ENCODE assay signal across 8 mouse cellular contexts in the genomic region with DNA sequence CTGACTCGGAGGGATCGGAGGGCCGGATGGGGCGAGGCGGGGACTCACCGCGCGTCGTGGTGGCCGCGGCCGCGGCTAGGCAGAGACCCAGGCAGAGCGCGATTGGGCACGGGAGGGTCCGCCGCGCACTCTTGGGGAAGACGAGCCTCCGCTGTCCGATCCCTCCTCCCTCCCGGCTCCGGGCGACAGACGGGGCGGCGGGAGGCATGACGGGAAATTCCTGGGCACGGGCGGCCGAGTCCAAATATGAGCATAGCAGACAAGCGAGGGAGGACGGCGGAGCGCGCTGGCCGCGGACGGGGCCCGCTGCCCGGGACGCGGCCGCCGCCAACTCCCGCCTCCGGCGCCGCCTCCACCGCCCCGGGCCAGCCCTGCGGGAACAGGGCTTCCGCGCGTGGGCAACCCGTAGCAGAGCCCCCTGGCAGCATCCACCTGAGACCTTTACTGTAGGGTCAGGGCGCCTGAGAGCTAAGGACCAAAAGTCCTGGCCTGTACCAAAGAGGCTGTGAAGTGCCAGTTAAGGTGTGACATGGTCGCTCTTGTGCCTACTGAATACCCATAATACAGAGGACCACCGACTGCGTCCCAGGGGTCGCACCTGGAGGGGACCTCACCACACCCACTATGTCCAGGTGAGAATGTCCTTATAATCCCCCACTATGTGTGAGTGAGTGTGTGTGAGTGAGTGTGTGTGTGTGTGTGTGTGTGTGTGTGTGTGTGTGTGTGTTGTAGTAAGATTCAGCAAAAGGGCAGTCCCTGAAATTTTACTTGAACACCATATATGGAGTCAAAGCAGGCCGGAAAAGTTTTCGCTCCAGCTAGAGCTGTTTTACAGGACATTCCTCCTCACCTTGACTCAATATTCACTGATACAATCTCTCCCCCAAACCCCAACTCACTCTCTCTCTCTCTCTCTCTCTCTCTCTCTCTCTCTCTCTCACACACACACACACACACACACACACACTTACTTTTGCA. TPM values are rescaled to one million over a fixed set of nuclear protein-coding genes. Genes with fewer than 3 reads are reported as not detected.
DNase-seq lines count a peak whose midpoint lies in the region; ATAC-seq lines count a peak whose summit lies in the region.

Gene Msrb3, minus strand, starts transcription at position 317 of the 978 bp plus-strand sequence.

- DNase-seq in ES-CJ7 (ENCODE audit: low read depth, low spot score) = peak; percentile 38
- peak; percentile 89 for DNase-seq in kidney, postnatal 14 days
- peak; percentile 67 for DNase-seq in urinary bladder, postnatal 25 days (ENCODE audit: low spot score)

- WGBS in forebrain, embryonic 13.5 days = 3% methylated on average over 48 of the region's 64 CpGs
- WGBS in heart, embryonic 16.5 days = under 1% methylated on average over 64 of the region's 64 CpGs
- WGBS in liver, embryonic 16.5 days (ENCODE audit: insufficient replicate concordance) = 4% methylated on average over 61 of the region's 64 CpGs
- 4% methylated on average over 48 of the region's 64 CpGs for WGBS in neural tube, embryonic 13.5 days

- ATAC-seq in forebrain, embryonic 13.5 days = peak; percentile 80
- peak; percentile 89 for ATAC-seq in heart, embryonic 16.5 days (replicated peaks; ENCODE audit: extremely low read depth, insufficient read depth, low FRiP score)
- peak; percentile 49 for ATAC-seq in liver, embryonic 16.5 days (ENCODE audit: low read depth)
- peak; percentile 80 for ATAC-seq in neural tube, embryonic 13.5 days (ENCODE audit: low read depth)

- no peaks in the 10 kb centered on the region for H3K9me3 ChIP-seq in forebrain, embryonic 13.5 days (replicated peaks)
- H3K9me3 ChIP-seq in heart, embryonic 16.5 days (replicated peaks; ENCODE audit: control insufficient read depth, low read length) = no peaks in the 10 kb centered on the region
- H3K9me3 ChIP-seq in liver, embryonic 16.5 days (replicated peaks; ENCODE audit: control insufficient read depth, low read length) = no peaks in the 10 kb centered on the region
- no peaks in the 10 kb centered on the region for H3K9me3 ChIP-seq in neural tube, embryonic 13.5 days

- H3K4me2 ChIP-seq in forebrain, embryonic 13.5 days = peak within 1 kb of the TSS; percentile 95
- H3K4me2 ChIP-seq in heart, embryonic 16.5 days (ENCODE audit: low read depth, low read length) = peak within 1 kb of the TSS; percentile 64
- H3K4me2 ChIP-seq in liver, embryonic 16.5 days (ENCODE audit: low read depth, low read length) = peak within 1 kb of the TSS; percentile 68
- peak within 1 kb of the TSS; percentile 97 for H3K4me2 ChIP-seq in neural tube, embryonic 13.5 days

- peak within 1 kb of the TSS; percentile 64 for H3K27ac ChIP-seq in brown adipose tissue, adult 24 weeks (replicated peaks; ENCODE audit: low read depth, low read length)
- no peak within 1 kb of the TSS for H3K27ac ChIP-seq in forebrain, embryonic 13.5 days
- peak within 1 kb of the TSS; percentile 96 for H3K27ac ChIP-seq in heart, embryonic 16.5 days (ENCODE audit: low read length)
- H3K27ac ChIP-seq in liver, embryonic 16.5 days (ENCODE audit: low read length) = no peak within 1 kb of the TSS
- H3K27ac ChIP-seq in neural tube, embryonic 13.5 days (replicated peaks) = no peak within 1 kb of the TSS

- H3K4me3 ChIP-seq in brown adipose tissue, adult 24 weeks (ENCODE audit: insufficient read depth, low read depth, low read length) = peak within 1 kb of the TSS; percentile 73
- H3K4me3 ChIP-seq in forebrain, embryonic 13.5 days = peak within 1 kb of the TSS; percentile 59
- H3K4me3 ChIP-seq in heart, embryonic 16.5 days (ENCODE audit: low read length) = peak within 1 kb of the TSS; percentile 91
- H3K4me3 ChIP-seq in liver, embryonic 16.5 days (ENCODE audit: low read depth, low read length) = peak within 1 kb of the TSS; percentile 56
- H3K4me3 ChIP-seq in neural tube, embryonic 13.5 days = peak within 1 kb of the TSS; percentile 64

- no peaks in the 10 kb centered on the region for H3K36me3 ChIP-seq in forebrain, embryonic 13.5 days (ENCODE audit: poor library complexity, severe bottlenecking)
- H3K36me3 ChIP-seq in heart, embryonic 16.5 days (ENCODE audit: control insufficient read depth, insufficient read depth) = peaks cover under 1% of the 10 kb centered on the region; the same call in 1 of the 2 replicates
- no peaks in the 10 kb centered on the region for H3K36me3 ChIP-seq in liver, embryonic 16.5 days (ENCODE audit: control insufficient read depth, insufficient read depth)
- H3K36me3 ChIP-seq in neural tube, embryonic 13.5 days = no peaks in the 10 kb centered on the region

- peaks cover 26% of the 10 kb centered on the region for H3K4me1 ChIP-seq in brown adipose tissue, adult 24 weeks (ENCODE audit: control insufficient read depth, insufficient read depth, insufficient read length, low read length)
- peaks cover 15% of the 10 kb centered on the region; the same call in 1 of the 2 replicates for H3K4me1 ChIP-seq in forebrain, embryonic 13.5 days
- H3K4me1 ChIP-seq in heart, embryonic 16.5 days (ENCODE audit: control insufficient read depth, insufficient read depth, low read length) = peaks cover 39% of the 10 kb centered on the region
- peaks cover 2% of the 10 kb centered on the region for H3K4me1 ChIP-seq in liver, embryonic 16.5 days (ENCODE audit: control insufficient read depth, low read depth, low read length)
- peaks cover 25% of the 10 kb centered on the region for H3K4me1 ChIP-seq in neural tube, embryonic 13.5 days (replicated peaks)

- peak within 1 kb of the TSS; percentile 68 for H3K9ac ChIP-seq in forebrain, embryonic 13.5 days
- peak within 1 kb of the TSS; percentile 99 for H3K9ac ChIP-seq in heart, embryonic 16.5 days (ENCODE audit: low read length)
- peak within 1 kb of the TSS; percentile 47 for H3K9ac ChIP-seq in liver, embryonic 16.5 days (ENCODE audit: low read depth, low read length)
- peak within 1 kb of the TSS; percentile 75 for H3K9ac ChIP-seq in neural tube, embryonic 13.5 days

- peaks cover 36% of the 10 kb centered on the region for H3K27me3 ChIP-seq in forebrain, embryonic 13.5 days
- no peaks in the 10 kb centered on the region for H3K27me3 ChIP-seq in heart, embryonic 16.5 days (ENCODE audit: control insufficient read depth, insufficient read depth, low read length)
- peaks cover 23% of the 10 kb centered on the region for H3K27me3 ChIP-seq in liver, embryonic 16.5 days (ENCODE audit: control insufficient read depth, insufficient read depth, low read depth, low read length)
- peaks cover 29% of the 10 kb centered on the region for H3K27me3 ChIP-seq in neural tube, embryonic 13.5 days

RNA-seq across cellular contexts. Expression of gene Msrb3, which starts in this region (rescaled TPM):
- 26.0 and 28.9 TPM in 2 replicates for polyA plus RNA-seq in brown adipose tissue, adult 24 weeks (2012; ENCODE audit: insufficient read depth, insufficient read length, missing spikeins)
- polyA plus RNA-seq in forebrain, embryonic 13.5 days (2015; fragmentation: Nextera tagmentation; extraction: Ambion mirVana) = 3.1 and 3.5 TPM in 2 replicates
- 38.3 and 39.8 TPM in 2 replicates for polyA plus RNA-seq in heart, embryonic 16.5 days (2015; fragmentation: Nextera tagmentation; extraction: Ambion mirVana)
- 1.2 and 1.4 TPM in 2 replicates for polyA plus RNA-seq in liver, embryonic 16.5 days (2015; fragmentation: Nextera tagmentation; extraction: Ambion mirVana)
- polyA plus RNA-seq in neural tube, embryonic 13.5 days (2015; fragmentation: Nextera tagmentation; extraction: Ambion mirVana) = 1.0 and 1.8 TPM in 2 replicates

Comparison
In these comparisons a context has a peak if more than half of its experiments do, and no peak if none do; other contexts are left out.
1. DNase-seq: peak in every context shown above with its lines; median percentile 89 in kidney, postnatal 14 days; 67 in urinary bladder, postnatal 25 days; 38 in ES-CJ7.
2. H3K27ac ChIP-seq: peak in brown adipose tissue, adult 24 weeks (single experiment) and heart, embryonic 16.5 days (single experiment); none in forebrain, embryonic 13.5 days (single experiment), liver, embryonic 16.5 days (single experiment) and neural tube, embryonic 13.5 days (single experiment).
3. H3K9ac ChIP-seq: peak in every context shown above with its lines; median percentile 99 in heart, embryonic 16.5 days; 75 in neural tube, embryonic 13.5 days; 68 in forebrain, embryonic 13.5 days; 47 in liver, embryonic 16.5 days.
4. Peak in every context shown above with its lines, with median percentiles within 50 percentile points of each other: H3K4me3 ChIP-seq, ATAC-seq and H3K4me2 ChIP-seq.